Mouse (Mus musculus) heart, embryonic 15.5 days (tissue): ENCODE results near the gene 4931406P16Rik. TPM values are rescaled to one million over a fixed set of nuclear protein-coding genes. Genes with fewer than 3 reads are reported as not detected.
"Not testable (repeated sequence)": the region's sequence is repeated elsewhere in the genome, so short reads cannot be mapped to it uniquely, and the experiment has no call there.

Experiments
- ATAC-seq: fragments of 200-750 bp; cut with Nextera tagmentation; replicated peaks from 2 replicates; pipeline ENCODE4 v1.8.0; 2017; ENCODE audit warnings: low read depth, moderate TSS enrichment; ENCODE audit not compliant: insufficient number of reproducible peaks, insufficient read depth, low FRiP score
- H3K27ac ChIP-seq: fragments of 300-500 bp; sonication (generic); 2 replicates; pipeline ENCODE4 v1.5.1; 2015; ENCODE audit warnings: mild to moderate bottlenecking, inconsistent platforms
- H3K27me3 ChIP-seq: fragments of 300-500 bp; sonication (generic); 2 replicates; pipeline ENCODE4 v1.6.1; 2015; ENCODE audit warnings: inconsistent platforms
- H3K36me3 ChIP-seq: fragments of 300-500 bp; sonication (generic); 2 replicates; pipeline ENCODE4 v1.6.1; 2015; ENCODE audit warnings: mild to moderate bottlenecking, inconsistent platforms
- H3K4me1 ChIP-seq: fragments of 300-500 bp; sonication (generic); replicated peaks from 2 replicates; pipeline ENCODE4 v1.6.1; 2015; ENCODE audit warnings: inconsistent platforms
- H3K4me2 ChIP-seq: fragments of 300-500 bp; sonication (generic); 2 replicates; pipeline ENCODE4 v1.6.1; 2015; ENCODE audit warnings: inconsistent platforms, mild to moderate bottlenecking, moderate library complexity
- H3K4me3 ChIP-seq: fragments of 300-500 bp; sonication (generic); 2 replicates; pipeline ENCODE4 v1.5.1; 2015; ENCODE audit warnings: mild to moderate bottlenecking, inconsistent platforms
- H3K9ac ChIP-seq: fragments of 300-500 bp; sonication (generic); 2 replicates; pipeline ENCODE4 v1.6.1; 2015; ENCODE audit warnings: mild to moderate bottlenecking, inconsistent platforms
- H3K9me3 ChIP-seq: fragments of 300-500 bp; sonication (generic); replicated peaks from 2 replicates; pipeline ENCODE4 v1.6.1; 2016; ENCODE audit warnings: inconsistent platforms
- WGBS: fragments of 180-500 bp; shearing (Covaris S2); methylation state at CpG from one replicate; pipeline ENCODE4 v1.1.7; 2015; ENCODE audit warnings: mixed read lengths; 5-methylcytosine and 5-hydroxymethylcytosine counted together
- polyA plus RNA-seq: library from polyadenylated mRNA; unstranded; fragments of >200 nt; fragmentation: Nextera tagmentation; extraction: Ambion mirVana; gene quantifications from 2 replicates; pipeline ENCODE4 v1.2.1, GENCODE M21; 2015

The 4931406P16Rik gene
- polyA plus RNA-seq, 1 experiment from 2014 or later, result 32.5 TPM

DNA sequence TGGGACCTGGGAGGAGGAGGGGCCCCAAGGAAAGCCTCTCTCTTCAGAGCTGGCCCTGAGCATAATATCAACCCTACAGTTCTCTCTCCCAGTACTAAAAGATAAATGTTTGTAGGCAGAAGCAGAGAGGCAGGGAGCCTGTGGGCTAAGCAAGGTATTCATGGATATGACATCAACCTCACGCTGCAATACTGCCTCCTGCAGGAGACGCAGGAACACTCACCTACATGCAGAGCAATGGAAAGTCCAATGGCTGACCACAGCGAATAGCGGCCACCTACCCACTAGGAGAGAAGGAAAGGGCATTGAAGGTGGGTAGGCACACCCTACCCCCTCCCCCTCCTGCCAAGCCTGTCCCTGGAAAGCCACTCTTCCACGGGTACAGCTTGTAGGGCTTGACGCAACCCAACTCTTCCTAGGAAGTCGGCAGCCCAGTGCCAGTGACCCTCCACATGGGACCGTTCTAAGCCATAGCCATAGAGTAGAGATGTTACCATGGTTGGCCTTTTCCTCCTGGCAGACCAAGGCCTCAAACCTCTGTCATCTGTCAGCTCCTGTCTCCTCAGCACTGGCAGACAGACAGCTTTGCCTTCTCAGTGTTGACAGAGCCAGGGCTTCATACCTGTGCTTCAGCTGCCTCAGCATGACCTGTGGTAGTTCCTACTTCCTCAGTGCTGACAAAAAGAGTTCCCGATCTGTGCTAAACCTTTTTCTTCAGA lies 105.2 kb downstream of the 4931406P16Rik start:
- no peaks in the 10 kb centered on the region for H3K27me3 ChIP-seq
- H3K4me3 ChIP-seq, result no peak overlapping the region
- H3K36me3 ChIP-seq, result peaks cover 99% of the 10 kb centered on the region
- no peaks in the 10 kb centered on the region for H3K4me1 ChIP-seq
- H3K9ac ChIP-seq, result no peak overlapping the region
- no peaks in the 10 kb centered on the region for H3K9me3 ChIP-seq
- WGBS, result 89% methylated on average over 9 of the region's 9 CpGs
- no peak for ATAC-seq
- no peak overlapping the region for H3K4me2 ChIP-seq
- H3K27ac ChIP-seq, result no peak overlapping the region

DNA sequence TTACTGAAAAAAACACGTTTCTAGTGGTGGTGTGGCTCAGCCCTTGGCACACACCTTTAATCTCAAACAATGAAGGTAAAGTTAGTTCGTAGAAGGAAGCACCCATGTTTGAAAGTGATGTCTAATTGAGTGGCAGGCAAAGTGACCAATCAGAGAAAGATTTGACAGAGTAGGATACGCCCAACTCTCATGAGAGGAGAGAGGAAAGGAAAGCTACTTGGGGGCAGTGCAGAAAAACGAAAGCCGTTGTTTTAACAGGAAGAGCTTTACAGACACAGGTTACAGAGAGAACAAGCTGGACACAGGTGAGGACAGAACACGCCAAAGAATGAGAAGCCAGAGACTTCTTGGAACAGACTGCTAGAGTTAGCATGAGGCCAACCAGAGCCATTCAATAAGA lies 107.0 kb downstream of the 4931406P16Rik start:
- 91% methylated on average over 6 of the region's 6 CpGs for WGBS
- Histone ChIP-seq H3K9ac (no peak overlapping the region), H3K4me1 (no peaks in the 10 kb centered on the region), H3K9me3 (no peaks in the 10 kb centered on the region), H3K27me3 (no peaks in the 10 kb centered on the region), H3K4me3 (no peak overlapping the region), H3K36me3 (peaks cover 99% of the 10 kb centered on the region), H3K4me2 (no peak overlapping the region), H3K27ac (no peak overlapping the region)
- no peak for ATAC-seq

DNA sequence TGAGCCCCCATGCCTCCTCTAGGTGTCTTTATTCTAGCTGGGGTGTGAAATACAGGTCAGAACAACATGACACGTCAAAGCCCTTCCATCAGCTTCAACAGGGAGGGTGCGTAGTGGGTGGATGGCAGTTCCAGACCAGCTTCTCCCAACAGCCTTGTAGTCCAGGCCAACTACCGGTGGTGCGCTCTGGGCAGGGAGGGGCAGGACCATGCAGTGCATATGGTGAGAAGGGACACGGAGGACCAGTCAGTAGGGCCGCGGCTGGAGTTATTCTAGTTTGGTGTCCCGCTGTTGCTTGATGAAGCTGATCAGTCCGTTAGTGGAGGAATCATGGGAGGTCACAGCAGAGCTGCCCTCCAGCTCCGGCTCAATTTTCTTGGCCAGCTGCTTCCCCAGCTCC lies 111.2 kb downstream of the 4931406P16Rik start:
- WGBS, result 91% methylated on average over 10 of the region's 10 CpGs
- H3K9me3 ChIP-seq, H3K4me3 ChIP-seq, ATAC-seq, H3K27ac ChIP-seq, H3K4me1 ChIP-seq, H3K27me3 ChIP-seq, H3K4me2 ChIP-seq, H3K9ac ChIP-seq: not testable (repeated sequence)
- peaks cover 69% of the 10 kb centered on the region for H3K36me3 ChIP-seq

DNA sequence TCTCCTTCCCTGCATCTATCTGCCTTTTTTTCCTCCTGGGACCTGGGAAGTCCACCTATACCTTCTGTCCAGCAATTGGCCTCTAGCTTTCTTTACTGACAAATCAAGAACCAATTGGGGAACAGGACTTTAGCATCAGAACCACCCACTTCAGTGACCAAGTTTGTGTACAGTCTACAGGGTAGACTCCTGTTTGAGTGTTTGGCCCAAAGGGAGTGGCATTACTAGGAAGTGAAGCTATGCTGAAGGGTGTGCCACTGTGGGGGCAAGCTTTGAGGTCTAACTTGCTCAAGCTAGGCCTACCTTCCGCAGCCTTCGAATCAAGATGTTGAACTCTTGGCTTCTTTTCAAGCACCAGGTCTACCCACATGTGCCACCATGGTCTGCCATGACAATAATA lies 112.5 kb downstream of the 4931406P16Rik start:
- H3K36me3 ChIP-seq, result peaks cover 56% of the 10 kb centered on the region

DNA sequence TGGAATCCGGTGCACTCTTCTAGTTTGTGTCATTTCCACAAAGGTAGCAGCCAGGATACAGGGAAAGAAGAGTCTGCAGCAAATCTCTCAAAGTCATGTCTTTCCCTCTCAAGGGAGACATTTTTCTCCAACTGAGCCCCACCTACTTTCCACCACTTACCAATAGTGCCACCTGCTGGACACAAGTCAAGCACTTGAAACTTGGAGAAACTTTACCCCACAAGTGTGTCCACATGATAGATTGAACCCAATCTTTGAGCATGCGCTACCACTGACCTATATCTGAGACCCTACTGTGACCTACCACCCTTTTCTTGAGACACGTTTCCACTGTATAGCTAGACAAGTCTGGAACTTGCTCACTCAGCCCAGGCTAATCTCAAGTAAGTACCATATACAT lies 115.0 kb downstream of the 4931406P16Rik start:
- no peaks in the 10 kb centered on the region for H3K9me3 ChIP-seq
- ATAC-seq, result no peak
- H3K4me1 ChIP-seq, result peaks cover 6% of the 10 kb centered on the region

More for the DNA sequence above, 112.5 kb downstream of the 4931406P16Rik start:
- H3K4me1 ChIP-seq, result peaks cover under 1% of the 10 kb centered on the region
- 94% methylated on average over 2 of the region's 2 CpGs for WGBS
- H3K9me3 ChIP-seq, result no peaks in the 10 kb centered on the region
- ATAC-seq, result no peak
- no peak overlapping the region for H3K4me2 ChIP-seq
- no peak overlapping the region for H3K4me3 ChIP-seq
- no peak overlapping the region for H3K9ac ChIP-seq
- no peaks in the 10 kb centered on the region for H3K27me3 ChIP-seq
- no peak overlapping the region for H3K27ac ChIP-seq

DNA sequence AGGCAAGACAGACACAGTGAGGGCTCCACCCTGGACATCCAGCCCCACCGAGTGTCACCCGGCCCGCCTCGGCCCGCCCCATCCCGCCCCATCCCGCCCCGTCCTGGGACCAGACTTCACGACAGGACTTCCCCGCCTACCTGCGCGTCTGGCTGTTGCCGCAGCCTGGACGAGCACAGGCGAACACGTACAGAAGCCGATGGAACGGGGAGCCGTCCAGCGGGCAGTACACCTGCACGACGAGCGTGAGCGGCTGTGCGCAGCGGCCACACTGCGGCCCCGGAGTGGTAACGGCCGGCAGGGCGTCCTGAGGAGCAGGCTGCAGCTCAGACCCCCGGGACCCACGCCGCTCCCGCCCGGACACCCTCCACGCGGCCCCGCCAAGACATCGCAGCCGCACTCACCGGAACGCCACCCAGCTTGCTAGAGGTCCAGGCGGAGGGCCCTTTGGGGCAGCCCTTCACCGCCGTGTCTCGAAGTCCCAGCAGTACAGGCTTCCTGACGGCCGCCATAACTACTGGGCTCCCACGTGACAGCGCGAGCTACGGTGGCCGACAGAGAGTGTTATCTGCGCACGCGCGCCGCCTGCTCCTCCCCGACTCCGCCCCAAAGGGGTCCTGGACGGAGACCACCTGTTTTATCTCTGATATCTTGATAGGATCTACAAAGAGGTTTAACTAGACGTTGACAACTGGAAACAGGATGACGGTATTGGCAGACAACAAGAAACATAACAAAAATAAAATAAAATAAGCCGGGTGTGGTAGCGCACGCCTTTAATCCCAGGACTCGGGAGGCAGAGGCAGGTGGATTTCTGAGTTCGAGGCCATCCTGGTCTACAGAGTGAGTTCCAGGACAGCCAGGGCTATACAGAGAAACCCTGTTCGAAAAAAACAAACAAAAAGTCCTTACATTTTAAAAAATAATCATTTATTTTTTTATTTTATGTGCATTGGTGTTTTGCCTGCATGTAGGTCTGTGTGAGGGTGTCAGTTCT lies 116.9 kb downstream of the 4931406P16Rik start, which contains the start of gene Pdcd2l:
TSS of gene Pdcd2l (minus strand) at position 530 of the 997 bp plus-strand sequence.
- Histone ChIP-seq H3K4me1 (peaks cover 6% of the 10 kb centered on the region), H3K36me3 (peaks cover 20% of the 10 kb centered on the region), H3K4me2 (peak within 1 kb of the TSS; percentile 78), H3K27me3 (no peaks in the 10 kb centered on the region), H3K27ac (peak within 1 kb of the TSS; percentile 70), H3K9ac (peak within 1 kb of the TSS; percentile 81), H3K9me3 (no peaks in the 10 kb centered on the region), H3K4me3 (peak within 1 kb of the TSS; percentile 92)
- peak; percentile 85 for ATAC-seq
- 3% methylated on average over 70 of the region's 70 CpGs for WGBS

More for the DNA sequence above, 115.0 kb downstream of the 4931406P16Rik start:
- H3K27ac ChIP-seq, result no peak overlapping the region
- no peak overlapping the region for H3K4me3 ChIP-seq
- H3K36me3 ChIP-seq, result peaks cover 31% of the 10 kb centered on the region
- no peak overlapping the region for H3K9ac ChIP-seq
- H3K27me3 ChIP-seq, result no peaks in the 10 kb centered on the region
- H3K4me2 ChIP-seq, result no peak overlapping the region
- 52% methylated on average over 3 of the region's 3 CpGs for WGBS

DNA sequence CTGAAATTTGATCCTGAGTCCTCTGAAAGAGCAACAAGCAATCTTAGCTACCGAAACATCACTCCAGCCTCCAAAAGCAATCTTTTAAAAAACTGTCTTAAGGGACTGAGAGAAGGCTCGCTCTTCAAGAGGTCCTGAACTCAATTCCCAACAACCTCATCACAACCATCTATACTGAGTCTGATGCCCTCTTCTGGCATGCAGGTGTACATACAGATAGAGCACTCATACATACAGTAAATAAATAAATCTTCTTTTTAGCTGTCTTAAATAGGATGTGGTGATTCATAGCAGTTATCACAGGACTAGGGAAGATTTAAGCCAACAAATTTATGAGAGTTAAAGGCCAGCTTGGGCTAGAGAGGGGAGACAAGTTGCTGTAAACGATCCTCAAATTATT lies 117.7 kb downstream of the 4931406P16Rik start:
- Histone ChIP-seq H3K27ac (no peak overlapping the region), H3K36me3 (peaks cover 12% of the 10 kb centered on the region), H3K4me3 (peak overlapping the region; percentile 92), H3K4me1 (peaks cover 6% of the 10 kb centered on the region), H3K27me3 (no peaks in the 10 kb centered on the region), H3K9ac (peak overlapping the region; percentile 81), H3K4me2 (peak overlapping the region; percentile 78), H3K9me3 (no peaks in the 10 kb centered on the region)
- 51% methylated on average over 3 of the region's 3 CpGs for WGBS
- no peak for ATAC-seq

DNA sequence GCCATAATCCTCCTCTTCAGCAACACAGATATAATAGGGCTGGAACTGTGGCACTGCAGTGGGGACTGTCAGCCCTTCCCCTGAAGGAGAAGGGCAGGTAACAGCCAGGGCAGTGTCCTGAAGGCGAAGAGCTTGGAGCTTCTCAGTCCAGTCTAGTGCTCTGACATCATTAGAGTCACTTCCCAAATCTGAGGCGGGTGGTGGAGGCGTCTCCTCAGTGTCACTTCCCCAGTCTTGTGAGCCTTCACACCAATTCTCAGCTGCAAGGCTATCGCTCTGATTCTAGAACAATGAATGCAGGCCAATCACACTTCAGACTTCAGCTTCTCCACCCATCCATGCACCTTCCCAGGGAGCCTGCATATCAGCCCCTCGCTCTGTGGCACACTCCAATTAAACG lies 120.5 kb downstream of the 4931406P16Rik start:
- H3K9me3 ChIP-seq, result no peaks in the 10 kb centered on the region
- peaks cover 6% of the 10 kb centered on the region for H3K4me1 ChIP-seq
- no peak overlapping the region for H3K4me3 ChIP-seq
- ATAC-seq, result no peak
- no peak overlapping the region for H3K4me2 ChIP-seq
- peaks cover 27% of the 10 kb centered on the region for H3K36me3 ChIP-seq
- H3K27me3 ChIP-seq, result no peaks in the 10 kb centered on the region
- H3K9ac ChIP-seq, result no peak overlapping the region
- H3K27ac ChIP-seq, result no peak overlapping the region
- 85% methylated on average over 6 of the region's 6 CpGs for WGBS

DNA sequence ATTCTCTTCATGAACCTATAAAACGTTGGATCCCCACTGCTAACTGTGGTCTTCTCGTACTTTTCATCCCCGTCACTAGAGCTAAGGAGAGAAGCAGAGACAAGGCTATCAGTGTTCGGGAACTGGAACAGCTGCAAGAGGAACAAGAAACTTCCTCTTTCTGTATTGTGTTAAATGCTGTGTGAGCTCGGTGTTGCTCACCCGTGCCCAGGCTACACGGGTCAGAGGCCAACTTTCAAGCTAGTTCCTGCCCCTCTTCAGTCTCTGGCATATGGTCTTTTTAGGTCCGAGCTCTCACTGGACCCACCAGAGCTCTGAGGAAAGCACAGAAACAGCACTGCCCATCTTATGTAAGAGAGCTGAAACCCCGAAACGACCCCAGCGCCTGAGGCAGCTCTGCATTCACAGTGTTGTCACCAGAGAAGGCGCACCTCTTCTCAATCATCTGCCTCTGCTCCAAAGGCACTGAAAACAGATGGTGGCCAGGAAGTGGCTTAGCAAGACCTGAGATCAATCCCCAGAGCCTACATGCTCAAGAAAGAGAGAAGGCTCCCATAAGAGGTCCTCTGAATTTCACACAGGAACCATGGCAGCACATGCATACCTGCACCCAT lies 123.9 kb downstream of the 4931406P16Rik start:
- no peaks in the 10 kb centered on the region for H3K4me1 ChIP-seq
- H3K4me2 ChIP-seq, result no peak overlapping the region
- no peak for ATAC-seq
- H3K9ac ChIP-seq, result no peak overlapping the region
- no peak overlapping the region for H3K27ac ChIP-seq
- H3K4me3 ChIP-seq, result no peak overlapping the region
- 81% methylated on average over 12 of the region's 12 CpGs for WGBS
- H3K9me3 ChIP-seq, result no peaks in the 10 kb centered on the region
- H3K36me3 ChIP-seq, result peaks cover 52% of the 10 kb centered on the region
- no peaks in the 10 kb centered on the region for H3K27me3 ChIP-seq
